Mouse (Mus musculus): Measurements from ENCODE around the gene Gm42669. TPM values are rescaled to one million over a fixed set of nuclear protein-coding genes. Genes with fewer than 3 reads are reported as not detected.

Gene Gm42669
- polyA plus RNA-seq (2015; fragmentation: Nextera tagmentation; extraction: Ambion mirVana), result 0.41 and 0.62 TPM in 2 replicates

- Histone ChIP-seq H3K4me1 (ENCODE audit: insufficient read depth, low read length) (no peaks in the 10 kb centered on the region), H3K4me3 (ENCODE audit: low read length) (no peak within 1 kb of the TSS), H3K4me2 (replicated peaks; ENCODE audit: low read depth, low read length) (no peak within 1 kb of the TSS), H3K9me3 (ENCODE audit: low read length) (no peaks in the 10 kb centered on the region), H3K36me3 (ENCODE audit: insufficient read depth, low read length) (0 out of 2 replicates have a peak, but pooled peaks cover 3% of the 10 kb centered on the region), H3K9ac (replicated peaks; ENCODE audit: low read length) (no peak within 1 kb of the TSS), H3K27me3 (ENCODE audit: insufficient read depth, low read length) (no peaks in the 10 kb centered on the region), H3K27ac (ENCODE audit: low read length) (no peak within 1 kb of the TSS)
- 53% methylated on average over 4 of the region's 4 CpGs for WGBS
- no peak for ATAC-seq (ENCODE audit: low FRiP score, low TSS enrichment)
Measured at GRCm38 (mm10) chr5:107507321-107507720, at the start of gene Gm42669. Gene Gm42669, plus strand, starts transcription at chr5:107507621.

- Histone ChIP-seq H3K36me3 (ENCODE audit: insufficient read depth, low read length) (no peaks in the 10 kb centered on the region), H3K4me2 (replicated peaks; ENCODE audit: low read depth, low read length) (no peak overlapping the region), H3K27ac (ENCODE audit: low read length) (no peak overlapping the region), H3K4me1 (ENCODE audit: insufficient read depth, low read length) (no peaks in the 10 kb centered on the region), H3K4me3 (ENCODE audit: low read length) (no peak overlapping the region), H3K9ac (replicated peaks; ENCODE audit: low read length) (no peak overlapping the region), H3K27me3 (ENCODE audit: insufficient read depth, low read length) (no peaks in the 10 kb centered on the region), H3K9me3 (ENCODE audit: low read length) (no peaks in the 10 kb centered on the region)
- no peak for ATAC-seq (ENCODE audit: low FRiP score, low TSS enrichment)
- 85% methylated on average over 4 of the region's 4 CpGs for WGBS
Measured at GRCm38 (mm10) chr5:107462147-107463076, 45.0 kb upstream of the Gm42669 start.

- Histone ChIP-seq H3K36me3 (ENCODE audit: insufficient read depth, low read length) (no peaks in the 10 kb centered on the region), H3K4me1 (ENCODE audit: insufficient read depth, low read length) (no peaks in the 10 kb centered on the region), H3K27me3 (ENCODE audit: insufficient read depth, low read length) (no peaks in the 10 kb centered on the region), H3K9me3 (ENCODE audit: low read length) (no peaks in the 10 kb centered on the region), H3K9ac (replicated peaks; ENCODE audit: low read length) (no peak overlapping the region), H3K4me2 (replicated peaks; ENCODE audit: low read depth, low read length) (no peak overlapping the region), H3K27ac (ENCODE audit: low read length) (no peak overlapping the region), H3K4me3 (ENCODE audit: low read length) (no peak overlapping the region)
- no peak for ATAC-seq (ENCODE audit: low FRiP score, low TSS enrichment)
- WGBS, result 71% methylated on average over 5 of the region's 5 CpGs
Measured at GRCm38 (mm10) chr5:107466501-107466900, 40.9 kb upstream of the Gm42669 start.

GRCm38 (mm10) chr5:107467098-107467497 lies 40.3 kb upstream of the Gm42669 start:
- H3K27ac ChIP-seq (ENCODE audit: low read length), result no peak overlapping the region
- no peak overlapping the region for H3K4me3 ChIP-seq (ENCODE audit: low read length)
- WGBS, result 80% methylated on average over 4 of the region's 4 CpGs
- no peaks in the 10 kb centered on the region for H3K9me3 ChIP-seq (ENCODE audit: low read length)
- H3K27me3 ChIP-seq (ENCODE audit: insufficient read depth, low read length), result no peaks in the 10 kb centered on the region
- no peak for ATAC-seq (ENCODE audit: low FRiP score, low TSS enrichment)
- no peak overlapping the region for H3K4me2 ChIP-seq (replicated peaks; ENCODE audit: low read depth, low read length)
- no peaks in the 10 kb centered on the region for H3K36me3 ChIP-seq (ENCODE audit: insufficient read depth, low read length)
- H3K4me1 ChIP-seq (ENCODE audit: insufficient read depth, low read length), result no peaks in the 10 kb centered on the region
- H3K9ac ChIP-seq (replicated peaks; ENCODE audit: low read length), result no peak overlapping the region

- Histone ChIP-seq H3K4me2 (replicated peaks; ENCODE audit: low read depth, low read length) (no peak overlapping the region), H3K9me3 (ENCODE audit: low read length) (0 out of 2 replicates have a peak, but pooled peaks cover 4% of the 10 kb centered on the region), H3K4me3 (ENCODE audit: low read length) (no peak overlapping the region), H3K27ac (ENCODE audit: low read length) (no peak overlapping the region), H3K9ac (replicated peaks; ENCODE audit: low read length) (no peak overlapping the region), H3K36me3 (ENCODE audit: insufficient read depth, low read length) (0 out of 2 replicates have a peak, but pooled peaks cover 10% of the 10 kb centered on the region), H3K4me1 (ENCODE audit: insufficient read depth, low read length) (no peaks in the 10 kb centered on the region), H3K27me3 (ENCODE audit: insufficient read depth, low read length) (no peaks in the 10 kb centered on the region)
- no peak for ATAC-seq (ENCODE audit: low FRiP score, low TSS enrichment)
- WGBS, result 75% methylated on average over 10 of the region's 10 CpGs
Measured at GRCm38 (mm10) chr5:107470600-107471329, 36.7 kb upstream of the Gm42669 start.

- H3K4me2 ChIP-seq (replicated peaks; ENCODE audit: low read depth, low read length), result no peak overlapping the region
- no peak overlapping the region for H3K27ac ChIP-seq (ENCODE audit: low read length)
- H3K9me3 ChIP-seq (ENCODE audit: low read length), result 0 out of 2 replicates have a peak, but pooled peaks cover 1% of the 10 kb centered on the region
- no peak overlapping the region for H3K9ac ChIP-seq (replicated peaks; ENCODE audit: low read length)
- WGBS, result 94% methylated on average over 2 of the region's 2 CpGs
- 0 out of 2 replicates have a peak, but pooled peaks cover 3% of the 10 kb centered on the region for H3K36me3 ChIP-seq (ENCODE audit: insufficient read depth, low read length)
- no peaks in the 10 kb centered on the region for H3K27me3 ChIP-seq (ENCODE audit: insufficient read depth, low read length)
- ATAC-seq (ENCODE audit: low FRiP score, low TSS enrichment), result no peak
- no peak overlapping the region for H3K4me3 ChIP-seq (ENCODE audit: low read length)
- H3K4me1 ChIP-seq (ENCODE audit: insufficient read depth, low read length), result no peaks in the 10 kb centered on the region
Measured at GRCm38 (mm10) chr5:107480194-107480593, 27.2 kb upstream of the Gm42669 start.

- no peak overlapping the region for H3K9ac ChIP-seq (replicated peaks; ENCODE audit: low read length)
- 74% methylated on average over 4 of the region's 4 CpGs for WGBS
- H3K9me3 ChIP-seq (ENCODE audit: low read length), result no peaks in the 10 kb centered on the region
- no peak overlapping the region for H3K4me2 ChIP-seq (replicated peaks; ENCODE audit: low read depth, low read length)
- no peaks in the 10 kb centered on the region for H3K4me1 ChIP-seq (ENCODE audit: insufficient read depth, low read length)
- H3K27ac ChIP-seq (ENCODE audit: low read length), result no peak overlapping the region
- H3K36me3 ChIP-seq (ENCODE audit: insufficient read depth, low read length), result no peaks in the 10 kb centered on the region; the same call in 1 of the 2 replicates
- no peak overlapping the region for H3K4me3 ChIP-seq (ENCODE audit: low read length)
- H3K27me3 ChIP-seq (ENCODE audit: insufficient read depth, low read length), result no peaks in the 10 kb centered on the region
- ATAC-seq (ENCODE audit: low FRiP score, low TSS enrichment), result no peak
Measured at GRCm38 (mm10) chr5:107488996-107489395, 18.4 kb upstream of the Gm42669 start.

GRCm38 (mm10) chr5:107491036-107491435 lies 16.4 kb upstream of the Gm42669 start:
- Histone ChIP-seq H3K27me3 (ENCODE audit: insufficient read depth, low read length) (no peaks in the 10 kb centered on the region), H3K9me3 (ENCODE audit: low read length) (0 out of 2 replicates have a peak, but pooled peaks cover 3% of the 10 kb centered on the region), H3K4me3 (ENCODE audit: low read length) (no peak overlapping the region), H3K9ac (replicated peaks; ENCODE audit: low read length) (no peak overlapping the region), H3K4me2 (replicated peaks; ENCODE audit: low read depth, low read length) (no peak overlapping the region), H3K4me1 (ENCODE audit: insufficient read depth, low read length) (no peaks in the 10 kb centered on the region), H3K27ac (ENCODE audit: low read length) (no peak overlapping the region), H3K36me3 (ENCODE audit: insufficient read depth, low read length) (peaks cover 3% of the 10 kb centered on the region)
- 55% methylated on average over 9 of the region's 9 CpGs for WGBS
- no peak for ATAC-seq (ENCODE audit: low FRiP score, low TSS enrichment)

GRCm38 (mm10) chr5:107492471-107492870 lies 14.9 kb upstream of the Gm42669 start:
- Histone ChIP-seq H3K9ac (replicated peaks; ENCODE audit: low read length) (no peak overlapping the region), H3K36me3 (ENCODE audit: insufficient read depth, low read length) (peaks cover 3% of the 10 kb centered on the region), H3K27me3 (ENCODE audit: insufficient read depth, low read length) (no peaks in the 10 kb centered on the region), H3K9me3 (ENCODE audit: low read length) (0 out of 2 replicates have a peak, but pooled peaks cover 3% of the 10 kb centered on the region), H3K4me3 (ENCODE audit: low read length) (no peak overlapping the region), H3K27ac (ENCODE audit: low read length) (no peak overlapping the region), H3K4me2 (replicated peaks; ENCODE audit: low read depth, low read length) (no peak overlapping the region), H3K4me1 (ENCODE audit: insufficient read depth, low read length) (no peaks in the 10 kb centered on the region)
- no peak for ATAC-seq (ENCODE audit: low FRiP score, low TSS enrichment)
- 97% methylated on average over 2 of the region's 2 CpGs for WGBS
